Mouse (Mus musculus): ENCODE measurements around the gene Pitpnb.
A peak's percentile ranks its signal among the peaks of the same experiment; 100 is the strongest.

DNA sequence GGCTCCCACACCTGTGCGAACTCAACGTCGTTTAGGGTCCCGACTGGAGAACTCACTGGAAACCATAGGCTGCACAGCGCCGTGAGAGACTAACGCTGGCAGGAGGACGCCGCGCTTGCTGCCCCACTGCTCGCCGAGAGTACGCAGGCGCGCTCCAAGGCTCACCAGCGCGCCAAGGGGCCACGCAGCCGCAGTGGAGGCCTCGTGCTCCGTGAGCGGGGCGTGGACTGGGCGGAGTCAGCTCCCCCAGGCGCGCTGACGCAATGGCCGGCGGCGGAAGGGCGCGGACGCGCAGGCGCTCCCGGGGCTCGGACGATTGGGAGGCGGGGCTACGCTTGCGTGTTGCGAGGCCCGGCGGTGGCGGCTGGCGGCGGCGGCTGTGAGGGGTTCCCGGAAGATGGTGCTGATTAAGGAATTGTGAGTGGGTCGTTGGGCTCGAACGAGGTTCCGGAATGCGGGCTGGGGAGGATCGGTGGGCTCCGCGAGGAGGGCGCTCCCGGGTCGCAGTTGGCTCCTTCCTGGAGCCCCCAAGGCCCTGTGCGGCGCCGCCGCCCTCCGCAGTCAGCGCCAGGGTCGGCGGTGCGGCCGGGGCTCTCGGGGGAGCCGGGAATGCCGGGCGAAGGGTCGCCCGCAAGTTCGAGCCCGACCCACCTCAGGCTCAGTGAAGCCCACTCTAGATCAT, at the start of gene Pitpnb:
- TF ChIP-seq CTCF (IDR thresholded peaks at IDR 0.05; ENCODE audit: borderline replicate concordance, insufficient read depth, low read depth, low read length) = no peak
- peak; percentile 99 for TF ChIP-seq POLR2A (IDR thresholded peaks at IDR 0.05; ENCODE audit: borderline replicate concordance, insufficient read depth, low read length)
